ENCODE assay signal across 8 mouse cellular contexts in genomic region chr5:150522867-150523234, GRCm38 (mm10). TPM values are rescaled to one million over a fixed set of nuclear protein-coding genes. Genes with fewer than 3 reads are reported as not detected.
DNase-seq lines count a peak whose midpoint lies in the region; ATAC-seq and TF ChIP-seq lines count a peak whose summit lies in the region.

No protein-coding gene starts in this region.

- WGBS in lung, adult 2 months, result 2% methylated on average over 11 of the region's 11 CpGs
- WGBS in embryonic facial prominence, embryonic 12.5 days, result 10% methylated on average over 11 of the region's 11 CpGs
- WGBS in limb, embryonic 10.5 days, result 11% methylated on average over 11 of the region's 11 CpGs
- WGBS in neural tube, embryonic 15.5 days, result 11% methylated on average over 11 of the region's 11 CpGs

- ATAC-seq in embryonic facial prominence, embryonic 12.5 days (ENCODE audit: insufficient number of reproducible peaks, insufficient read depth, low FRiP score, low TSS enrichment), result peak; percentile 43; the same call in 1 of the 2 replicates
- ATAC-seq in neural tube, embryonic 15.5 days (ENCODE audit: low FRiP score), result no peak; the same call in 1 of the 2 replicates

- no peak for TF ChIP-seq POLR2A in lung, adult 2 months (IDR thresholded peaks at IDR 0.05; ENCODE audit: borderline replicate concordance, extremely low read depth, low read depth, low read length)

- DNase-seq in lung, adult 2 months, result no peak
- no peak for DNase-seq in lung, postnatal 14 days
- DNase-seq in limb, embryonic 10.5 days (ENCODE audit: low spot score), result no peak
- DNase-seq in spleen, postnatal 36 days (ENCODE audit: low spot score in 2 of 2), result no peak
- no peak for DNase-seq in frontal cortex, postnatal 14 days (ENCODE audit: low spot score in 2 of 2)
- no peak for DNase-seq in cerebellum, adult 18-20 months

- H3K27me3 ChIP-seq in embryonic facial prominence, embryonic 12.5 days, result no peaks in the 10 kb centered on the region
- no peaks in the 10 kb centered on the region for H3K27me3 ChIP-seq in limb, embryonic 10.5 days (ENCODE audit: low read depth, poor library complexity, severe bottlenecking)
- H3K27me3 ChIP-seq in neural tube, embryonic 15.5 days (replicated peaks), result no peaks in the 10 kb centered on the region

- no peaks in the 10 kb centered on the region; the same call in 1 of the 2 replicates for H3K4me1 ChIP-seq in lung, adult 2 months (ENCODE audit: control insufficient read depth, insufficient read depth, low read length)
- 0 out of 2 replicates have a peak, but pooled peaks cover 6% of the 10 kb centered on the region for H3K4me1 ChIP-seq in embryonic facial prominence, embryonic 12.5 days
- peaks cover 17% of the 10 kb centered on the region for H3K4me1 ChIP-seq in limb, embryonic 10.5 days
- H3K4me1 ChIP-seq in neural tube, embryonic 15.5 days, result peaks cover 9% of the 10 kb centered on the region

- H3K4me3 ChIP-seq in lung, adult 2 months (replicated peaks; ENCODE audit: extremely low read depth, low read depth, low read length), result peak overlapping the region; percentile 69
- H3K4me3 ChIP-seq in embryonic facial prominence, embryonic 12.5 days, result peak overlapping the region; percentile 74
- peak overlapping the region; percentile 89 for H3K4me3 ChIP-seq in limb, embryonic 10.5 days
- H3K4me3 ChIP-seq in neural tube, embryonic 15.5 days (replicated peaks), result peak overlapping the region; percentile 87

- peak overlapping the region; percentile 90 for H3K9ac ChIP-seq in embryonic facial prominence, embryonic 12.5 days
- peak overlapping the region; percentile 73 for H3K9ac ChIP-seq in neural tube, embryonic 15.5 days (replicated peaks)

- peak overlapping the region; percentile 71; the same call in 1 of the 2 replicates for H3K27ac ChIP-seq in embryonic facial prominence, embryonic 12.5 days
- peak overlapping the region; percentile 98 for H3K27ac ChIP-seq in limb, embryonic 10.5 days
- H3K27ac ChIP-seq in neural tube, embryonic 15.5 days (replicated peaks), result peak overlapping the region; percentile 80

- H3K9me3 ChIP-seq in embryonic facial prominence, embryonic 12.5 days, result no peaks in the 10 kb centered on the region
- no peaks in the 10 kb centered on the region for H3K9me3 ChIP-seq in limb, embryonic 10.5 days (replicated peaks)
- no peaks in the 10 kb centered on the region for H3K9me3 ChIP-seq in neural tube, embryonic 15.5 days (replicated peaks)

- peak overlapping the region; percentile 64 for H3K4me2 ChIP-seq in embryonic facial prominence, embryonic 12.5 days (replicated peaks)
- H3K4me2 ChIP-seq in neural tube, embryonic 15.5 days, result peak overlapping the region; percentile 76

- 0 out of 2 replicates have a peak, but pooled peaks cover 3% of the 10 kb centered on the region for H3K36me3 ChIP-seq in embryonic facial prominence, embryonic 12.5 days
- H3K36me3 ChIP-seq in limb, embryonic 10.5 days, result peaks cover 23% of the 10 kb centered on the region
- H3K36me3 ChIP-seq in neural tube, embryonic 15.5 days, result no peaks in the 10 kb centered on the region

- no peak for TF ChIP-seq CTCF in lung, adult 2 months (IDR thresholded peaks at IDR 0.05; ENCODE audit: insufficient read depth, low read length)

RNA-seq across cellular contexts. Expression of gene Brca2, which starts 0.4 kb away (rescaled TPM):
- polyA plus RNA-seq in lung, adult 2 months (2012; rRNA removed), result 0.94 and 1.8 TPM in 2 replicates
- 30.0 and 30.5 TPM in 2 replicates for polyA plus RNA-seq in embryonic facial prominence, embryonic 12.5 days (2016; fragmentation: Nextera tagmentation; extraction: Ambion mirVana)
- polyA plus RNA-seq in limb, embryonic 10.5 days (2016; fragmentation: Nextera tagmentation; extraction: Ambion mirVana), result 38.7 and 46.6 TPM in 2 replicates
- polyA plus RNA-seq in neural tube, embryonic 15.5 days (2015; fragmentation: Nextera tagmentation; extraction: Ambion mirVana), result 11.6 and 13.9 TPM in 2 replicates

RNA-seq across cellular contexts. Expression of gene Zar1l, which starts 4.9 kb away (rescaled TPM):
- polyA plus RNA-seq in lung, adult 2 months (2012; rRNA removed), result not detected in 2 replicates
- not detected in 2 replicates for polyA plus RNA-seq in embryonic facial prominence, embryonic 12.5 days (2016; fragmentation: Nextera tagmentation; extraction: Ambion mirVana)
- not detected in 2 replicates for polyA plus RNA-seq in limb, embryonic 10.5 days (2016; fragmentation: Nextera tagmentation; extraction: Ambion mirVana)
- polyA plus RNA-seq in neural tube, embryonic 15.5 days (2015; fragmentation: Nextera tagmentation; extraction: Ambion mirVana), result not detected in 2 replicates
